Mouse (Mus musculus): ENCODE data around the gene Hand1. TPM values are rescaled to one million over a fixed set of nuclear protein-coding genes. Genes with fewer than 3 reads are reported as not detected.
"Not testable (repeated sequence)": the region's sequence is repeated elsewhere in the genome, so short reads cannot be mapped to it uniquely, and the experiment has no call there.

Hand1 gene
- total RNA-seq, 2 experiments from 2014 or later = not detected

- DNase-seq (ENCODE audit: low spot score) = no peak
These were observed 819 bp upstream of the Hand1 start for GRCm38 (mm10) chr11:57833296-57833977.

GRCm38 (mm10) chr11:57831861-57832260, 757 bp downstream of the Hand1 start:
- no peak for DNase-seq (ENCODE audit: low spot score)

- no peak for DNase-seq (ENCODE audit: low spot score)
These were observed 1.3 kb downstream of the Hand1 start for GRCm38 (mm10) chr11:57831281-57831781.

- DNase-seq (ENCODE audit: low spot score) = no peak
These were observed 2.5 kb downstream of the Hand1 start for GRCm38 (mm10) chr11:57829871-57830775.

- no peak for DNase-seq (ENCODE audit: low spot score)
These were observed 3.4 kb downstream of the Hand1 start for GRCm38 (mm10) chr11:57828955-57829870.

- no peak for DNase-seq (ENCODE audit: low spot score)
These were observed 4.6 kb downstream of the Hand1 start for GRCm38 (mm10) chr11:57827915-57828545.

GRCm38 (mm10) chr11:57827048-57827914, 5.3 kb downstream of the Hand1 start:
- no peak for DNase-seq (ENCODE audit: low spot score)

GRCm38 (mm10) chr11:57825234-57825633, 7.4 kb downstream of the Hand1 start:
- not testable (repeated sequence) for DNase-seq (ENCODE audit: low spot score)

GRCm38 (mm10) chr11:57823714-57824113, 8.9 kb downstream of the Hand1 start:
- no peak for DNase-seq (ENCODE audit: low spot score)

GRCm38 (mm10) chr11:57823159-57823558, 9.5 kb downstream of the Hand1 start:
- DNase-seq (ENCODE audit: low spot score) = not testable (repeated sequence)

- DNase-seq (ENCODE audit: low spot score) = peak; percentile 67
These were observed 12.5 kb downstream of the Hand1 start for GRCm38 (mm10) chr11:57819999-57820581.

- DNase-seq (ENCODE audit: low spot score) = no peak
These were observed 14.4 kb downstream of the Hand1 start for GRCm38 (mm10) chr11:57818189-57818588.

GRCm38 (mm10) chr11:57813641-57814040, 19.0 kb downstream of the Hand1 start:
- DNase-seq (ENCODE audit: low spot score) = no peak

- no peak for DNase-seq (ENCODE audit: low spot score)
These were observed 20.4 kb downstream of the Hand1 start for GRCm38 (mm10) chr11:57812212-57812611.

- DNase-seq (ENCODE audit: low spot score) = peak; percentile 75
These were observed 21.6 kb downstream of the Hand1 start for GRCm38 (mm10) chr11:57811006-57811405.

GRCm38 (mm10) chr11:57809732-57810098, 22.9 kb downstream of the Hand1 start:
- DNase-seq (ENCODE audit: low spot score) = no peak

GRCm38 (mm10) chr11:57809017-57809731, 23.4 kb downstream of the Hand1 start:
- DNase-seq (ENCODE audit: low spot score) = no peak

GRCm38 (mm10) chr11:57805047-57805446, 27.6 kb downstream of the Hand1 start:
- DNase-seq (ENCODE audit: low spot score) = no peak

GRCm38 (mm10) chr11:57802511-57802870, 30.1 kb downstream of the Hand1 start:
- no peak for DNase-seq (ENCODE audit: low spot score)

Data from gastrocnemius, adult 18-20 months (tissue).